Mouse (Mus musculus): ENCODE data around the gene Spsb4. TPM values are rescaled to one million over a fixed set of nuclear protein-coding genes. Genes with fewer than 3 reads are reported as not detected.

Gene Spsb4
- total and polyA plus RNA-seq, 2 experiments: 1.5 to 3.5 TPM

DNA sequence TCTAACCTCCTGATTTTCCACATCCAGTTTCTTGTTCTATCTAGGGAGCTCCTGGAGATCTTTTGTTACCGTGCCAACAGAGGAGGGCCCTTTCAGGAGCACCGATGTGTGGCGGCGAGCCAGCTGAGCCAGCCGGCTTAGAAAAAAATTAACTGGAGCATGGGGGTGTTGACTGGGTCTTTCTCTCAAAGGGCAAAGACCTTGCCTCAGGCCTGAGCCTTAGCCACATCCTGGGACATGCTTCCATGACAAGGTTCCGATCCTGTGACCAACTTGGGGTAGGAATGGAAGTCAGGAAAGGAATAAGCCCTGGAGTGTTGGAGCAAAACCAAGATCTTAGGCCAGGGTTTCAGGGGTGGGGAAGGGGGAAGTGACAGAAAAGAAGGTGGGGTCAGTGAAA, 2.9 kb downstream of the Spsb4 start:
- WGBS: 31% methylated on average over 6 of the region's 6 CpGs
- H3K79me2 ChIP-seq (ENCODE audit: control insufficient read depth, insufficient read depth, low read length): no peaks in the 10 kb centered on the region
- H3K4me1 ChIP-seq (ENCODE audit: control insufficient read depth, insufficient read depth, low read length): no peaks in the 10 kb centered on the region
- H3K9ac ChIP-seq (ENCODE audit: low read depth, low read length): no peak overlapping the region
- peaks cover 5% of the 10 kb centered on the region; the same call in 1 of the 2 replicates for H3K27me3 ChIP-seq (ENCODE audit: control insufficient read depth, insufficient read depth, low read length)
- DNase-seq (ENCODE audit: extremely low read depth, low read depth, low spot score): peak; percentile 10
- no peak overlapping the region for H3K4me3 ChIP-seq (ENCODE audit: insufficient read depth, low read depth, low read length)
- H3K27ac ChIP-seq (replicated peaks; ENCODE audit: insufficient read depth, low read depth, low read length): no peak overlapping the region
- no peaks in the 10 kb centered on the region for H3K36me3 ChIP-seq (ENCODE audit: control insufficient read depth, insufficient read depth, low read length)
- TF ChIP-seq POLR2A (IDR thresholded peaks at IDR 0.05; ENCODE audit: extremely low read depth, insufficient read depth, low read length) (no peak), CTCF (IDR thresholded peaks at IDR 0.05; ENCODE audit: low read depth, low read length) (no peak)

DNA sequence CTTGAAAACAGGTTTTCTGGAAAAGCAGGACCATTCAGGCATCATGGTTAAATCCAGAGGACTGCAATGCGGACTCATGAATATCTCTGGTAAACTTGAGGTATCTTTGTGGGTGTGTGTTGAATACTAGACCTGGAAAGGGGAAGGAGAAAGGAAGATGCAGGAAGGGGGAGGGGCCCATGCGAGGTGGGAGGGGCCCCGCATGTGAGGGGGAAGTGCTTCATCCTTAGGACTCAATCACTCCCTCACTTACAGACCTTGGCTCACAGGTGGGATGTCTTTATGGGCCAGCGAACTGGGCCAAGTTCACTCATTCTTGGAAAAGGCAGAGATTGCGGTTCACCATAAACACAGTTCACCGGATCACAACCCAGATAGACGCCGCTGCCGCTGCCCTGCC, 4.9 kb downstream of the Spsb4 start:
- H3K9ac ChIP-seq (ENCODE audit: low read depth, low read length): no peak overlapping the region
- 86% methylated on average over 9 of the region's 9 CpGs for WGBS
- no peaks in the 10 kb centered on the region for H3K4me1 ChIP-seq (ENCODE audit: control insufficient read depth, insufficient read depth, low read length)
- H3K27ac ChIP-seq (replicated peaks; ENCODE audit: insufficient read depth, low read depth, low read length): no peak overlapping the region
- peaks cover 3% of the 10 kb centered on the region; the same call in 1 of the 2 replicates for H3K27me3 ChIP-seq (ENCODE audit: control insufficient read depth, insufficient read depth, low read length)
- H3K36me3 ChIP-seq (ENCODE audit: control insufficient read depth, insufficient read depth, low read length): no peaks in the 10 kb centered on the region; the same call in 1 of the 2 replicates
- H3K79me2 ChIP-seq (ENCODE audit: control insufficient read depth, insufficient read depth, low read length): no peaks in the 10 kb centered on the region
- no peak for TF ChIP-seq CTCF (IDR thresholded peaks at IDR 0.05; ENCODE audit: low read depth, low read length)
- TF ChIP-seq POLR2A (IDR thresholded peaks at IDR 0.05; ENCODE audit: extremely low read depth, insufficient read depth, low read length): no peak
- H3K4me3 ChIP-seq (ENCODE audit: insufficient read depth, low read depth, low read length): no peak overlapping the region
- DNase-seq (ENCODE audit: extremely low read depth, low read depth, low spot score): no peak

GRCm38 (mm10) chr9:97013153-97013552, 5.5 kb downstream of the Spsb4 start:
- 58% methylated on average over 6 of the region's 6 CpGs for whole genome bisulfite sequencing
- Histone ChIP-seq H3K4me1 (ENCODE audit: control insufficient read depth, insufficient read depth, low read length) (no peaks in the 10 kb centered on the region), H3K27me3 (ENCODE audit: control insufficient read depth, insufficient read depth, low read length) (no peaks in the 10 kb centered on the region), H3K9ac (ENCODE audit: low read depth, low read length) (no peak overlapping the region), H3K36me3 (ENCODE audit: control insufficient read depth, insufficient read depth, low read length) (no peaks in the 10 kb centered on the region; the same call in 1 of the 2 replicates), H3K4me3 (ENCODE audit: insufficient read depth, low read depth, low read length) (no peak overlapping the region), H3K79me2 (ENCODE audit: control insufficient read depth, insufficient read depth, low read length) (no peaks in the 10 kb centered on the region), H3K27ac (replicated peaks; ENCODE audit: insufficient read depth, low read depth, low read length) (no peak overlapping the region)
- TF ChIP-seq POLR2A (IDR thresholded peaks at IDR 0.05; ENCODE audit: extremely low read depth, insufficient read depth, low read length) (no peak), CTCF (IDR thresholded peaks at IDR 0.05; ENCODE audit: low read depth, low read length) (no peak)
- DNase-seq (ENCODE audit: extremely low read depth, low read depth, low spot score): no peak

GRCm38 (mm10) chr9:97011454-97012195, 7.0 kb downstream of the Spsb4 start:
- Histone ChIP-seq H3K79me2 (ENCODE audit: control insufficient read depth, insufficient read depth, low read length) (no peaks in the 10 kb centered on the region), H3K4me1 (ENCODE audit: control insufficient read depth, insufficient read depth, low read length) (no peaks in the 10 kb centered on the region), H3K27me3 (ENCODE audit: control insufficient read depth, insufficient read depth, low read length) (no peaks in the 10 kb centered on the region), H3K9ac (ENCODE audit: low read depth, low read length) (no peak overlapping the region), H3K4me3 (ENCODE audit: insufficient read depth, low read depth, low read length) (no peak overlapping the region), H3K36me3 (ENCODE audit: control insufficient read depth, insufficient read depth, low read length) (no peaks in the 10 kb centered on the region; the same call in 1 of the 2 replicates), H3K27ac (replicated peaks; ENCODE audit: insufficient read depth, low read depth, low read length) (no peak overlapping the region)
- 91% methylated on average over 15 of the region's 15 CpGs for WGBS
- no peak for DNase-seq (ENCODE audit: extremely low read depth, low read depth, low spot score)
- no peak for TF ChIP-seq CTCF (IDR thresholded peaks at IDR 0.05; ENCODE audit: low read depth, low read length)
- TF ChIP-seq POLR2A (IDR thresholded peaks at IDR 0.05; ENCODE audit: extremely low read depth, insufficient read depth, low read length): no peak

- H3K27me3 ChIP-seq (ENCODE audit: control insufficient read depth, insufficient read depth, low read length): no peaks in the 10 kb centered on the region
- no peak overlapping the region for H3K4me3 ChIP-seq (ENCODE audit: insufficient read depth, low read depth, low read length)
- no peak for DNase-seq (ENCODE audit: extremely low read depth, low read depth, low spot score)
- H3K27ac ChIP-seq (replicated peaks; ENCODE audit: insufficient read depth, low read depth, low read length): no peak overlapping the region
- no peaks in the 10 kb centered on the region for H3K4me1 ChIP-seq (ENCODE audit: control insufficient read depth, insufficient read depth, low read length)
- H3K9ac ChIP-seq (ENCODE audit: low read depth, low read length): no peak overlapping the region
- H3K36me3 ChIP-seq (ENCODE audit: control insufficient read depth, insufficient read depth, low read length): no peaks in the 10 kb centered on the region; the same call in 1 of the 2 replicates
- no peaks in the 10 kb centered on the region for H3K79me2 ChIP-seq (ENCODE audit: control insufficient read depth, insufficient read depth, low read length)
- WGBS: 93% methylated on average over 6 of the region's 6 CpGs
- TF ChIP-seq CTCF (IDR thresholded peaks at IDR 0.05; ENCODE audit: low read depth, low read length) (no peak), POLR2A (IDR thresholded peaks at IDR 0.05; ENCODE audit: extremely low read depth, insufficient read depth, low read length) (no peak)
Observed at GRCm38 (mm10) chr9:97010447-97010846, 8.2 kb downstream of the Spsb4 start.

DNA sequence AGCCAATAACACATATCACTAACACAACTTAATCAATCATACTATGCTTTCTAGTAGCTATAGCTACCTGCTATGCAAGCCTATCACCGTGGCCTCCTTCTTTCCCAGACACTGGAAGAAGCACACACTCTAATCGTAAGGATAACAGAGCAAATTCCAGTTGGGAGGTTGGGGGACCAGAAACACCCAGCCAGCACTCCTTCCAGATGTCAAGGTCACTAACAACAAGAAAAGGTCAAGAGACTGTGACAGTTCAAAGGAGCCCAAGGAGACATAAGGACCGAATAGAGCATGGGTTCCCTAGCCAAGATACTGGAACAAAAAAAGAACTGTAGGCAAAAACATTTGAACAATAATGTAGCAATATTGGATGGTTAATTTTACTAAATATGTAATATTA, 13.9 kb downstream of the Spsb4 start:
- no peaks in the 10 kb centered on the region for H3K27me3 ChIP-seq (ENCODE audit: control insufficient read depth, insufficient read depth, low read length)
- no peaks in the 10 kb centered on the region; the same call in 1 of the 2 replicates for H3K36me3 ChIP-seq (ENCODE audit: control insufficient read depth, insufficient read depth, low read length)
- 83% methylated on average over 3 of the region's 3 CpGs for WGBS
- no peaks in the 10 kb centered on the region for H3K4me1 ChIP-seq (ENCODE audit: control insufficient read depth, insufficient read depth, low read length)
- no peak for TF ChIP-seq POLR2A (IDR thresholded peaks at IDR 0.05; ENCODE audit: extremely low read depth, insufficient read depth, low read length)
- TF ChIP-seq CTCF (IDR thresholded peaks at IDR 0.05; ENCODE audit: low read depth, low read length): no peak
- H3K79me2 ChIP-seq (ENCODE audit: control insufficient read depth, insufficient read depth, low read length): no peaks in the 10 kb centered on the region
- H3K27ac ChIP-seq (replicated peaks; ENCODE audit: insufficient read depth, low read depth, low read length): no peak overlapping the region
- DNase-seq (ENCODE audit: extremely low read depth, low read depth, low spot score): no peak
- H3K9ac ChIP-seq (ENCODE audit: low read depth, low read length): no peak overlapping the region
- no peak overlapping the region for H3K4me3 ChIP-seq (ENCODE audit: insufficient read depth, low read depth, low read length)
